Mouse (Mus musculus): ENCODE results near the gene Kpnb1. TPM values are rescaled to one million over a fixed set of nuclear protein-coding genes. Genes with fewer than 3 reads are reported as not detected.

The Kpnb1 gene
- polyA plus RNA-seq, 1 experiment from 2014 or later = 55.1 TPM

DNA sequence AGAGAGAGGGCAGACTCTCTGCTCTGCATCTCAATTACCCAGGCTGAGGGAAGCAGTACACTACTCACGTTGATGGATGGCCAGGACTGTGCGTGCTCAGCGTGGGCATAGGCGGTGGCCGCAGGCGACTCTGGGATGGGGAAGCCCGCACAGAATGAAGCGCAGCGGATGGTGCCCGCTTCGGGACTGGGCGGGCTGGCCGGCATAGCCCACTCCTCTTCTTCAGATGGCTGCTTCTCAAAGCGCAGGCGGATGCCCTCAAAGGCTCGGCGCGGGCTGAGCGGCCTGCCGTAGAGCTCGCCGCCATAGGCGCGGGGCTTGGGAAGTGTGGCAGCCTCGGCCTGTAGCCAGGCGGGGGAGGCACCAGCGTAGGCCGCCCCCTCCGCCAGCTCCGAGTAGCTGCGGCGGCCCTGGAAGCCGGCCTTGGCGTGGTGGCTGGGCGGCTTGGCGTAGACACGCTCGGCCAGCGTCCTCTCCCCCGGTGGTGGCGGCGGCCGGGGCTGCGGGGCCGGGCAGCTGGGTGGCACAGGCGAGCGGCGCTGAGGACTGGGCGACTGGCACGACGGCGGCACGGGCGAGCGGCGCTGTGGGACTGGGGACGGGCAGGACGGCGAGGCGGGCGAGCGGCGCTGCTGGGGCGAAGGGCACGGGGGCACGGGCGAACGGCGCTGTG, 49.0 kb downstream of the Kpnb1 start:
- H3K4me2 ChIP-seq = peak overlapping the region; percentile 86
- peak overlapping the region; percentile 45 for H3K4me3 ChIP-seq (replicated peaks)
- H3K36me3 ChIP-seq = peaks cover 8% of the 10 kb centered on the region; the same call in 1 of the 2 replicates
- 15% methylated on average over 68 of the region's 69 CpGs for WGBS
- H3K9me3 ChIP-seq (replicated peaks) = no peaks in the 10 kb centered on the region
- ATAC-seq (replicated peaks; ENCODE audit: low FRiP score) = peak; percentile 17; the same call in 1 of the 2 replicates
- H3K4me1 ChIP-seq = peaks cover 37% of the 10 kb centered on the region
- H3K9ac ChIP-seq = peak overlapping the region; percentile 42
- H3K27ac ChIP-seq = no peak overlapping the region
- H3K27me3 ChIP-seq = peaks cover 33% of the 10 kb centered on the region

DNA sequence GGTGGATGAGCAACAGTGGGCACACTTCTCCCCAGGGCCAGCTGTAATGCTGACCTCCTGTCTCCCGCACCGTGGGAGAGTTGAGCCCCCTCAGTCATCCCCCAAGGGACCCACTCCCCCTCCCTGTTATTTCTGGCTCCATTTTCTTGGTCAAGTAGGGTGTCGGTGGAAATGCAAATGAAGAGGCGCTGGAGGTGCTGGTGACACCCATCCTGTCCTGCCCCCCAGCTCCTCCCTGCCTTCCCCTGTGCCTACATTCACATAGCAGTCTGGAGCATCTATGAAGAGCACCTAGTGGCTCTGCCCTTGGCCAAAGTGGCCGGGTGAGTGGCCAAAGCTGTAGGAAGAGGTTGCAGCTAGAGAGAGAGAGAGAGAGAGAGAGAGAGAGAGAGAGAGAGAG, 54.4 kb downstream of the Kpnb1 start:
- Histone ChIP-seq H3K4me1 (peaks cover 22% of the 10 kb centered on the region), H3K27me3 (peaks cover 20% of the 10 kb centered on the region), H3K36me3 (no peaks in the 10 kb centered on the region), H3K9me3 (replicated peaks) (no peaks in the 10 kb centered on the region), H3K4me3 (replicated peaks) (no peak overlapping the region), H3K4me2 (no peak overlapping the region), H3K9ac (no peak overlapping the region), H3K27ac (no peak overlapping the region)
- no peak for ATAC-seq (replicated peaks; ENCODE audit: low FRiP score)
- WGBS = 60% methylated on average over 5 of the region's 5 CpGs

DNA sequence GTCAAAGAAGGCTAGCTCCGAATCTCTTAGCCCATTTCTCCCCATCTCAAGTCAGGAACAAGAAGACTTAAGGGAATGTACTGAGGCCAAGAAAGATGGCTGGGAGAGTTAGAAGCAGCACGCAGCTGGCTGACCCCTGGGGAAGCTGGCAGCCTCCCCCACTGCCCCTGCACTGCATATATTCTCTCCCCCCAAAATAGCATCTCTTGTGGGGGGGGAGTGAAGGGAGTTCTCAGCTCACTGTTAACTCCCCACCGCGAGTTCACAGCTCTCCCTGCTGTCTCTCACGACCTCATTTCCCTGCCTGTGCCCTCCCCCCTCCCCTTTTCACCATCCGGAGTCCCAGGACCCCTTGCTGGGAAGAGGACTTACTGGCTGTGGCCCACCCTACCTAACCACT, 55.5 kb downstream of the Kpnb1 start:
- no peaks in the 10 kb centered on the region for H3K9me3 ChIP-seq (replicated peaks)
- no peak overlapping the region for H3K4me2 ChIP-seq
- peaks cover 26% of the 10 kb centered on the region for H3K4me1 ChIP-seq
- H3K9ac ChIP-seq = no peak overlapping the region
- H3K27me3 ChIP-seq = peaks cover 12% of the 10 kb centered on the region
- ATAC-seq (replicated peaks; ENCODE audit: low FRiP score) = no peak
- no peak overlapping the region for H3K4me3 ChIP-seq (replicated peaks)
- WGBS = 21% methylated on average over 6 of the region's 6 CpGs
- H3K27ac ChIP-seq = no peak overlapping the region
- no peaks in the 10 kb centered on the region for H3K36me3 ChIP-seq

DNA sequence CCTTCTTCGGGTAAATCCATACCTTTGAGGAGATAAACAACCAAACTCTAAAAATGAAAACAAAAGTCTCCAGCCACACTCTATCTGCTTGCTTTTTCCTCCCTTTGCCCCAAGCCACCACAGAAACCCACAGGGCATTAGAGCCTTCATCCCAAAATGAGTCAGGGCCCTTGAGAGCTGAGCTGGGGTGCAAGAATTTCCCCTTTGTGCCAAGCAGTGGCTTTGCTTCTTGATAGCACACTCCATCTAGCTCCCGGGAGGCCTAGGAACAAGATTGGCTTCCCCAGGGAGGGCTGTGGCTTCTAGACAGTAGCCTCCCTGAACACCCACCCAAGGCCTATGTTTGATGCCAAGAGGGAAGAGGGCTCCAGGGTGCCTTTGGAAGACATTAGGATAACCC, 56.0 kb downstream of the Kpnb1 start:
- no peak for ATAC-seq (replicated peaks; ENCODE audit: low FRiP score)
- H3K4me1 ChIP-seq = peaks cover 31% of the 10 kb centered on the region
- no peak overlapping the region for H3K4me3 ChIP-seq (replicated peaks)
- H3K9me3 ChIP-seq (replicated peaks) = no peaks in the 10 kb centered on the region
- no peak overlapping the region for H3K27ac ChIP-seq
- H3K4me2 ChIP-seq = no peak overlapping the region
- peaks cover 9% of the 10 kb centered on the region for H3K27me3 ChIP-seq
- no peak overlapping the region for H3K9ac ChIP-seq
- 78% methylated on average over 2 of the region's 2 CpGs for WGBS
- H3K36me3 ChIP-seq = no peaks in the 10 kb centered on the region

DNA sequence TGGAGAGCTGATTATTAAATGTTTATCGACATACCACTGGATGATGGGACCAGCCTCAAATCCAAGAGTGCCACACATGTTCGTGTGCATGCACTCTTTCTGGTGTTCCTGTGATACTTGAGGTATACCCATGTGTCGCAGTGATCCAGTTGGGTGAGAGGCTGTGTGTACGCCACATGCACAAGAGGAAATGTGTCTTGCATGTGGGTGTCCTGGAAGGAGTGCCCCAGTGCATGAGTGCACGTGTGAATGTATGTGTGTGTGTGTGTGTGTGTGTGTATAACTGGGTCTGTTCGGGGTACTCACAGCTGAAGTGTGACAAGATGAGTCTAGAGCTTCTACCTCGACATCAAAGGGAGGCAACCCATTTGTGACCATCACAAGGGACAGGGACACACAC, 57.4 kb downstream of the Kpnb1 start:
- H3K4me1 ChIP-seq = peaks cover 30% of the 10 kb centered on the region
- no peak overlapping the region for H3K9ac ChIP-seq

DNA sequence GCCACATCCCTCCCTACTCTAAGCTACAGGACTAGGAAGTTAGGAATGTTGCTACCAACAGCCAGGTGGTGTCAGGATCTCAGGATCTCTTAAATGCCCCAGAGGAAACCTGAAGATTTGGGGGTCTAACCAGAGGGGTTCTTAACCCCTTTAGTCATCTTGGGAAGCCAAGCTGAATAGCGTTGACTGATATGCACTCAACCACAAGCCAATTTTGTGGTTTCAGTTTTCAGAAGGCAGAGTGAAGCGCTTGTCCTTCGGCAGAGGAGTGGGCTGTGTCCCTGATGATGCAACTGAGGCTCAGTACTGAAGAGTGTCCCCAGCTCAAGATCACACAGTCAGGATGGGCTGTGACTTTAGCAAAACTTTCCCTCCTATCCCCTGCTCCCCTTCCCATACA, 58.7 kb downstream of the Kpnb1 start:
- H3K27ac ChIP-seq = no peak overlapping the region
- H3K9me3 ChIP-seq (replicated peaks) = no peaks in the 10 kb centered on the region
- no peak for ATAC-seq (replicated peaks; ENCODE audit: low FRiP score)
- 76% methylated on average over 3 of the region's 3 CpGs for WGBS
- no peak overlapping the region for H3K4me3 ChIP-seq (replicated peaks)
- H3K9ac ChIP-seq = no peak overlapping the region
- no peaks in the 10 kb centered on the region for H3K36me3 ChIP-seq
- peaks cover 17% of the 10 kb centered on the region for H3K27me3 ChIP-seq
- H3K4me1 ChIP-seq = peaks cover 22% of the 10 kb centered on the region
- H3K4me2 ChIP-seq = no peak overlapping the region

More for the DNA sequence above, 57.4 kb downstream of the Kpnb1 start:
- Histone ChIP-seq H3K27ac (no peak overlapping the region), H3K36me3 (no peaks in the 10 kb centered on the region), H3K9me3 (replicated peaks) (no peaks in the 10 kb centered on the region), H3K4me3 (replicated peaks) (no peak overlapping the region), H3K27me3 (peaks cover 17% of the 10 kb centered on the region), H3K4me2 (no peak overlapping the region)
- 74% methylated on average over 7 of the region's 7 CpGs for WGBS
- ATAC-seq (replicated peaks; ENCODE audit: low FRiP score) = no peak

DNA sequence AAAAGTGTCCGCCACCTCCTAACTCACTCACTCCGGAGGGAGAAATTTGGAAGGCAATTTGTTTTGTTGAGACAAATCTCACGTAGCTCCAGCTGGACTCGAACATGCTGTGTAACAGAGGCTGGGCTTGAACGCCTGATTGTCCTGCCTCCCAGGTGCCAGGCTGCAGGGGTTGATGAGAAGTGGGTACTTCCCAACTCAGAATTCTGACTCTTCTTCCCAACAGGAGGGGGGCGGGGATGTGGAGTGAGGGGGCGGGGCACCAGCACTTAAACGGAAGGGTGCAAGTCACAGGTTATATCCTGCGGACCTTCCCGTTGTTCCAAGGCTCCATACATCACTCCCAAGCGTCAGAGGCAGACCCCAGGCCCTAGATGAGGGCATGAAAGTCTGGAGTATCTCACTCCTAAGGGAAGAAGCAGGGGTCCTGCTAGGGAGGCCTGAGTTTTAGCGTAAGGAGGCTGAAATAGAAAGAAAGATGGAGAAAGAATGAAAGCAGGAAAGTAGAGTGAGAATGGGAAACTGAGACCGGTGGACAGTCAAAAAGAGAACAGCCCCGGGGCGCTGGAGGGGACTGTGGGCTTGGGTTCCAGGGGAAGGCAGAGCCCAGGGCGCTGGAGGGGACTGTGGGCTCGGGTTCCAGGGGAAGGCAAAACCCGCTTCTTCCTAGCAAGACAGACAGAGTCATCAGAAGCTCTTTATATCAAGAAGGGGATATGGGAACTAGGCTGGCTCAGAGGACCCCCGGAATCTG, 60.0 kb downstream of the Kpnb1 start:
- no peaks in the 10 kb centered on the region for H3K9me3 ChIP-seq (replicated peaks)
- no peaks in the 10 kb centered on the region for H3K36me3 ChIP-seq
- no peak for ATAC-seq (replicated peaks; ENCODE audit: low FRiP score)
- 18% methylated on average over 19 of the region's 19 CpGs for WGBS
- H3K27ac ChIP-seq = no peak overlapping the region
- H3K27me3 ChIP-seq = peaks cover 17% of the 10 kb centered on the region
- peak overlapping the region; percentile 94 for H3K4me2 ChIP-seq
- H3K4me3 ChIP-seq (replicated peaks) = peak overlapping the region; percentile 53
- peaks cover 22% of the 10 kb centered on the region for H3K4me1 ChIP-seq
- peak overlapping the region; percentile 36 for H3K9ac ChIP-seq

DNA sequence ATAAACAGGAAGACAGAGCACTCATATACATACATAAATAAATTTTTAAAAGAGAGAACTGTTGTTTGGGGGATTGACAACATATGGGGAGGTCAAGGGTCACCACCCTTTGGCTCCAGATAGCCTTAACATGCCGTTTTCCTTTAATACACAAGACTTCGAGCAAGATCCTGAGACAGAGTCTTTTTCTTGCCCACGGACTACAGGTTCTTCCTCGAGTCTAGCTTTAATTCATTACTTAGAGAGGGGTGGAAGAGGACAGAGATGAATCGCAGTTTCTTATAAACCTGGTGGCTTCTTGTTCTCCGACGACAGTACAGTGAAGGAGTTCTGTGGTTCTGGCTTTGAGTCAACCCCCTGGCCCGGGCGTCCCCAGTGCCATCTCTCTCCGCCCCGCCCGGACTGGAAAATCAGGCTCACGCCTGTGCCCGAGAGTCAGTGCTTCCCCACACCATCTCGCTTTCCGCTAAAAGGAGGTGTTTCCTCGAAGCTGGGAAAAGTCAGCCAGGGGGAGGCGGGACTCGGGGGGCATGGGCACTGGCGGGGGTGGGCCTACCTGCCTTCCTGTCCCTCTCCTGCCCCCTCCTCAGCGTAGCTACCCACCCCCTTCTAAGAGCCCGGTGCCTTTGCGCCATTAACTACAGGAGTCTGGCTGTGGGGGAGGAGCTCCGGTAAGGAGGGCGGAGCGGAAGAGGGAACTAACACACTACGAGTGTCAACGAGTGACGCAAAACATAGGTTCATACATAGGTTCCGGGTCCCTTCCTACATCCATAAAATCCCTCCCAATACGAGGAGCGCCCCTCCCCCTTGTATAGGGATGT, 60.8 kb downstream of the Kpnb1 start:
- WGBS = 2% methylated on average over 32 of the region's 32 CpGs
- Histone ChIP-seq H3K4me3 (replicated peaks) (peak overlapping the region; percentile 53), H3K4me1 (peaks cover 22% of the 10 kb centered on the region), H3K9ac (peak overlapping the region; percentile 36), H3K27ac (no peak overlapping the region), H3K4me2 (peak overlapping the region; percentile 94), H3K27me3 (peaks cover 17% of the 10 kb centered on the region), H3K36me3 (no peaks in the 10 kb centered on the region), H3K9me3 (replicated peaks) (no peaks in the 10 kb centered on the region)
- no peak; the same call in 1 of the 2 replicates for ATAC-seq (replicated peaks; ENCODE audit: low FRiP score)

DNA sequence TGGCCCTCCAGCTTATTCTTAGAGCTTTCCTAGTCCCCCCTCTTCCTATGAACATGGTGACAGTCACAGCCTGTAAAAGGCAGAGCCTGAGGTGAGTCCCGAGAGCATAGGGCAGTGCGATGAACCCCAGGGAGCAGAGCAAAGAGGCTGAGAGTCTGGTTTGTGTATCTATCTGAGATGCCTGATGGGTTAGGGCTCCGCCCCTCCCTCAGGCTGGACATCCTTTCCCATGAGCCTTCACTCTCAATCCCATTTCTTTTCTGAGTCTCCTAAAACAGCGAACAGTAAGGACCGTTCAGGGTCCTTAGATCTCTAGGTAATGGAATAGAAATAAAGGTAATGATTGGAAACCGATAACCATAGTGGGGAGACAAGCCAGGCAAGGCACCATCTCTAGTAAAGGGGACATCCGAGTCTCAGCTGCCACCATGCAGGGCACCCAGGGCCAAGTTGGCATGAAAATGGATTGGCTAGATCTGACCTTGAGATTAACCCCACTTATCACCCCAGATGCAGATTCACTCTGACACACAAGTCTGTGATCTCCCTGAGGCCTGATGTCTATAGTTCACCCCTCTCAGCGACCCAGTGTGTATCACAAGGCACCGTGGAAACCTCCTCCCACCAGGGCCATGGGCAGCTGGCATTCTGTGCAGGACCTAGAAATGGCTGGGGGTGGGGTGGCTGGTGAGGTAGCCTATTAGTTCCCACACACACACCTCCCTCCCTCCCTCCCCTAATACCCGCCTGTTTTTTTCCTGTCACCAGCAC, 63.2 kb downstream of the Kpnb1 start:
- H3K36me3 ChIP-seq = no peaks in the 10 kb centered on the region
- 65% methylated on average over 10 of the region's 10 CpGs for WGBS
- H3K27me3 ChIP-seq = peaks cover 13% of the 10 kb centered on the region
- H3K4me1 ChIP-seq = peaks cover 37% of the 10 kb centered on the region
- H3K9ac ChIP-seq = no peak overlapping the region
- H3K27ac ChIP-seq = no peak overlapping the region
- ATAC-seq (replicated peaks; ENCODE audit: low FRiP score) = no peak
- no peak overlapping the region for H3K4me2 ChIP-seq
- H3K9me3 ChIP-seq (replicated peaks) = no peaks in the 10 kb centered on the region
- no peak overlapping the region for H3K4me3 ChIP-seq (replicated peaks)

DNA sequence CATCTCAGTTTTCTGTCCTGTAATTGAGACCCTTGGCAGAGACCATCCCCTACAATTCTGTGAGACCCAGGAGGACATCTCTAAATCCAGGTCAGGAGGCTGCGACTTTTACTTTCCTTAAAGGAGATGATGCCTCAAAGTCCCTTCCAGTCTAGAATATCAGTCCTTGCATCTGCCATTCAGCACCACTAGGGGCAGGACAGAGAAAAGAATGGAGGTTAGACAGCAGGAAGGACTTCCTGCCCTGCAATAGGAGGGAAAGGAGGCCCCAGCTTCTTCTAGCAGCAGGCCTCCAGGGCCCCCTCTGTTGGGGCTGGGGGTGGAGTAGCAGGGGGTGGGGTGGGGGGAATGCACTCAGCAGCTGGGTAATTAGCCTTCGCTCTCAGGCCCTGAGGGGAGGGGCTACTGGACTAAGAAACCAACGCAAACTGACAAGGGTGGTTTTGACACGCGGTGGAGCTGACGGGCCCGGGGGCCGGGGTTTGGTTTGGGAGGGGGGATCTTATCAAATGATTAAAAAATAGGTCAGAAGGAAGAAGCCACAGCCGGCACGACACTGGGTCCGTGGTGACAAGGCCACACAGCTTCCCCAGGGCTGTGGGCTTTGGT, 64.3 kb downstream of the Kpnb1 start:
- ATAC-seq (replicated peaks; ENCODE audit: low FRiP score) = no peak
- Histone ChIP-seq H3K36me3 (no peaks in the 10 kb centered on the region), H3K27ac (no peak overlapping the region), H3K27me3 (peaks cover 19% of the 10 kb centered on the region), H3K4me3 (replicated peaks) (no peak overlapping the region), H3K9me3 (replicated peaks) (no peaks in the 10 kb centered on the region), H3K9ac (no peak overlapping the region), H3K4me1 (peaks cover 37% of the 10 kb centered on the region), H3K4me2 (no peak overlapping the region)
- 22% methylated on average over 11 of the region's 11 CpGs for WGBS

DNA sequence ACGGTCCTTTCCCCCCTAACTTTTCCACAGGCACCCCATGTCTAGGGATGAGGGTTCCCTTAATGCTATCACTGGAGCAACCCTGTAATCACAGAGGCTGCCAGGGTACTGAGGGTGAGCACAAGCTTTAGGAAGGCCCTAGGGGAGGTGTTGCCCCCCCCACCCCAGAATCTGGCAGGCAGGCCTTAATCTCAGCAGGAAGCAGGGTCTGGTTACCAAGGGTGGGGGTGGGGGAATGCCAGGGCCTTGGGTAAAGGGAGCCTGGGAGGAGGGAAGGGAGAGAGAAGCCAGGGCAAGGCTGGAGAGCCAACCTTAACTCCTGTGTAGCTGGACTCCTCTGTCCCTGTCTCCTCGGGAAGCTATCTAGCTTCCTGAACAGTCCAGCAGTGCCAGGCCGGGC, 67.0 kb downstream of the Kpnb1 start:
- Histone ChIP-seq H3K9me3 (replicated peaks) (no peaks in the 10 kb centered on the region), H3K27me3 (peaks cover 39% of the 10 kb centered on the region), H3K9ac (no peak overlapping the region), H3K4me2 (no peak overlapping the region), H3K27ac (no peak overlapping the region), H3K4me3 (replicated peaks) (no peak overlapping the region), H3K4me1 (peaks cover 25% of the 10 kb centered on the region), H3K36me3 (no peaks in the 10 kb centered on the region)
- no peak for ATAC-seq (replicated peaks; ENCODE audit: low FRiP score)
- 46% methylated on average over 3 of the region's 3 CpGs for WGBS

Data from kidney, embryonic 15.5 days (tissue).